Mouse (Mus musculus): ENCODE measurements around the gene Ms4a6c. TPM values are rescaled to one million over a fixed set of nuclear protein-coding genes. Genes with fewer than 3 reads are reported as not detected.
"Not testable (repeated sequence)": the region's sequence is repeated elsewhere in the genome, so short reads cannot be mapped to it uniquely, and the experiment has no call there.

The Ms4a6c gene
- total RNA-seq (2022), result 1 to 10 TPM in 3 of 4 experiments, under 1 TPM in 1; 0.76 to 5.8 (median 2.8) TPM

- not testable (repeated sequence) for DNase-seq (ENCODE audit: low spot score in 2 of 2)
Measured at GRCm38 (mm10) chr19:11469215-11469614, at the start of gene Ms4a6c. Gene Ms4a6c (plus strand): TSS chr19:11469366.

GRCm38 (mm10) chr19:11431209-11431608 lies 38.0 kb upstream of the Ms4a6c start:
- not testable (repeated sequence) for DNase-seq (ENCODE audit: low spot score in 2 of 2)

- DNase-seq (ENCODE audit: low spot score in 2 of 2), result no peak
Measured at GRCm38 (mm10) chr19:11435058-11435834, 33.9 kb upstream of the Ms4a6c start.

- DNase-seq (ENCODE audit: low spot score in 2 of 2), result no peak
Measured at GRCm38 (mm10) chr19:11443338-11443737, 25.8 kb upstream of the Ms4a6c start, which contains the start of gene Ms4a4b. Gene Ms4a4b (plus strand): TSS chr19:11443553.

GRCm38 (mm10) chr19:11443964-11444363 lies 25.2 kb upstream of the Ms4a6c start:
- DNase-seq (ENCODE audit: low spot score in 2 of 2), result no peak

- no peak for DNase-seq (ENCODE audit: low spot score in 2 of 2)
Measured at GRCm38 (mm10) chr19:11447238-11447637, 21.9 kb upstream of the Ms4a6c start.

- DNase-seq (ENCODE audit: low spot score in 2 of 2), result not testable (repeated sequence)
Measured at GRCm38 (mm10) chr19:11459041-11459440, 10.1 kb upstream of the Ms4a6c start.

- not testable (repeated sequence) for DNase-seq (ENCODE audit: low spot score in 2 of 2)
Measured at GRCm38 (mm10) chr19:11464795-11465194, 4.4 kb upstream of the Ms4a6c start.

GRCm38 (mm10) chr19:11466471-11466870 lies 2.7 kb upstream of the Ms4a6c start:
- DNase-seq (ENCODE audit: low spot score in 2 of 2), result no peak

GRCm38 (mm10) chr19:11468361-11468760 lies 805 bp upstream of the Ms4a6c start:
- DNase-seq (ENCODE audit: low spot score in 2 of 2), result not testable (repeated sequence)

GRCm38 (mm10) chr19:11479714-11480113 lies 10.5 kb downstream of the Ms4a6c start:
- no peak for DNase-seq (ENCODE audit: low spot score in 2 of 2)

- DNase-seq (ENCODE audit: low spot score in 2 of 2), result no peak
Measured at GRCm38 (mm10) chr19:11482684-11483083, 13.5 kb downstream of the Ms4a6c start.

- DNase-seq (ENCODE audit: low spot score in 2 of 2), result no peak
Measured at GRCm38 (mm10) chr19:11483941-11484340, 14.8 kb downstream of the Ms4a6c start.

GRCm38 (mm10) chr19:11484388-11484787 lies 15.2 kb downstream of the Ms4a6c start:
- no peak for DNase-seq (ENCODE audit: low spot score in 2 of 2)

GRCm38 (mm10) chr19:11485266-11485665 lies 16.1 kb downstream of the Ms4a6c start:
- DNase-seq (ENCODE audit: low spot score in 2 of 2), result no peak

- peak; percentile 37 to 65 for DNase-seq (ENCODE audit: low spot score in 2 of 2)
Measured at GRCm38 (mm10) chr19:11485746-11486145, 16.6 kb downstream of the Ms4a6c start, which contains the start of gene Gm8369. Gene Gm8369 (plus strand): TSS chr19:11485938.

GRCm38 (mm10) chr19:11486599-11486998 lies 17.4 kb downstream of the Ms4a6c start:
- no peak for DNase-seq (ENCODE audit: low spot score in 2 of 2)

GRCm38 (mm10) chr19:11491406-11492189 lies 22.4 kb downstream of the Ms4a6c start:
- no peak for DNase-seq (ENCODE audit: low spot score in 2 of 2)

GRCm38 (mm10) chr19:11492671-11493070 lies 23.5 kb downstream of the Ms4a6c start:
- DNase-seq (ENCODE audit: low spot score in 2 of 2), result no peak

GRCm38 (mm10) chr19:11494519-11494918 lies 25.4 kb downstream of the Ms4a6c start:
- no peak for DNase-seq (ENCODE audit: low spot score in 2 of 2)

- no peak for DNase-seq (ENCODE audit: low spot score in 2 of 2)
Measured at GRCm38 (mm10) chr19:11496361-11496760, 27.2 kb downstream of the Ms4a6c start.

GRCm38 (mm10) chr19:11497300-11497699 lies 28.1 kb downstream of the Ms4a6c start:
- not testable (repeated sequence) for DNase-seq (ENCODE audit: low spot score in 2 of 2)
